ENCODE assay signal across 9 mouse cellular contexts in genomic region chr15:99717386-99718334, GRCm38 (mm10). TPM values are rescaled to one million over a fixed set of nuclear protein-coding genes. Genes with fewer than 3 reads are reported as not detected.
DNase-seq lines count a peak whose midpoint lies in the region; ATAC-seq and TF ChIP-seq lines count a peak whose summit lies in the region.
"Had no signal": no experiment of that assay in that cellular context is flagged by ENCODE, and none has a peak within 500 bp of the region (broad histone marks: within the 10 kb centered on the region; RNA-seq: fewer than 3 reads in every experiment).

Gpd1 (plus strand) TSS chr15:99717515.

- no peaks in the 10 kb centered on the region for H3K27me3 ChIP-seq in embryonic facial prominence, embryonic 15.5 days

- no peaks in the 10 kb centered on the region for H3K9me3 ChIP-seq in embryonic facial prominence, embryonic 15.5 days (replicated peaks)

- H3K4me2 ChIP-seq in embryonic facial prominence, embryonic 15.5 days (replicated peaks) = no peak within 1 kb of the TSS
- H3K4me2 ChIP-seq: lung, embryonic 14.5 days had no signal

- WGBS in embryonic facial prominence, embryonic 15.5 days = 66% methylated on average over 26 of the region's 26 CpGs

- DNase-seq in urinary bladder, postnatal 14 days (ENCODE audit: low spot score) = peak; percentile 45
- DNase-seq in urinary bladder, postnatal 25 days (ENCODE audit: low spot score) = no peak
- DNase-seq in heart, postnatal 10 days = peak; percentile 74 to 78
- DNase-seq in layer of hippocampus, adult 2 months (ENCODE audit: low spot score in 2 of 2) = peak; percentile 73 to 77
- peak; percentile 46 for DNase-seq in lung, postnatal 14 days
- DNase-seq in natural killer cell, adult 2 months (ENCODE audit: low spot score in 2 of 2) = no peak
- DNase-seq: lung, embryonic 14.5 days had no signal

- H3K9ac ChIP-seq in embryonic facial prominence, embryonic 15.5 days = no peak within 1 kb of the TSS
- H3K9ac ChIP-seq: lung, embryonic 14.5 days had no signal

- no peak within 1 kb of the TSS for H3K27ac ChIP-seq in embryonic facial prominence, embryonic 15.5 days (replicated peaks)
- H3K27ac ChIP-seq in layer of hippocampus, adult 2 months = peak within 1 kb of the TSS; percentile 99

- TF ChIP-seq CTCF in layer of hippocampus, adult 2 months (conservative IDR thresholded peaks at IDR 0.05) = no peak

- no peak within 1 kb of the TSS for H3K4me3 ChIP-seq in embryonic facial prominence, embryonic 15.5 days (replicated peaks)
- peak within 1 kb of the TSS; percentile 76 for H3K4me3 ChIP-seq in layer of hippocampus, adult 2 months

- 0 out of 2 replicates have a peak, but pooled peaks have one; percentile 32 for ATAC-seq in embryonic facial prominence, embryonic 15.5 days (ENCODE audit: insufficient number of reproducible peaks, low FRiP score, low TSS enrichment, low read depth)
- ATAC-seq in inflammation-experienced regulatory T-cells, adult 6 months = no peak

- H3K4me1 ChIP-seq in embryonic facial prominence, embryonic 15.5 days = peaks cover 14% of the 10 kb centered on the region

- peaks cover 25% of the 10 kb centered on the region for H3K36me3 ChIP-seq in embryonic facial prominence, embryonic 15.5 days

- intact Hi-C loops in heart, postnatal 10 days (cut with DNase I) = no loop called here

RNA-seq across cellular contexts. Expression of gene Gpd1, which starts in this region (rescaled TPM):
- polyA plus RNA-seq in embryonic facial prominence, embryonic 15.5 days (2015; fragmentation: Nextera tagmentation; extraction: Ambion mirVana) = 0.76 and 1.0 TPM in 2 replicates
- 100 to 1,000 TPM in 1 of 2 experiments, 10 to 100 TPM in 1; 74.8 to 238 TPM for total RNA-seq in heart, postnatal 10 days (2021)
- 100 to 1,000 TPM; 142 to 148 TPM for total RNA-seq in layer of hippocampus, adult 2 months (2021)
- under 1 TPM in 2 of 3 experiments, not detected in 1; 0.24 to 0.39 TPM for polyA plus RNA-seq in inflammation-experienced regulatory T-cells, adult 6 months (2017; shearing (Covaris generic))

Comparison
In these comparisons a context has a peak if more than half of its experiments do, and no peak if none do; other contexts are left out.
1. DNase-seq: peak in urinary bladder, postnatal 14 days (single experiment), heart, postnatal 10 days (2 of 2), layer of hippocampus, adult 2 months (2 of 2) and lung, postnatal 14 days (single experiment); none in urinary bladder, postnatal 25 days (single experiment) and natural killer cell, adult 2 months (0 of 2).